12 mouse cellular contexts compared by ENCODE assay signal in genomic region chr19:11536593-11536992, GRCm38 (mm10). TPM values are rescaled to one million over a fixed set of nuclear protein-coding genes. Genes with fewer than 3 reads are reported as not detected.
DNase-seq lines count a peak whose midpoint lies in the region; ATAC-seq and TF ChIP-seq lines count a peak whose summit lies in the region.
"Had no signal": no experiment of that assay in that cellular context is flagged by ENCODE, and none has a peak within 500 bp of the region (broad histone marks: within the 10 kb centered on the region; RNA-seq: fewer than 3 reads in every experiment).

Ms4a4d (plus strand) TSS chr19:11536801.

- H3K4me2 ChIP-seq in midbrain, embryonic 13.5 days (replicated peaks) = no peak within 1 kb of the TSS
- no peak within 1 kb of the TSS for H3K4me2 ChIP-seq in midbrain, postnatal 0 days (ENCODE audit: low read depth, low read length, poor library complexity, severe bottlenecking)

- no peak for ATAC-seq in midbrain, embryonic 13.5 days
- ATAC-seq in midbrain, postnatal 0 days (ENCODE audit: low FRiP score) = no peak
- ATAC-seq: hindbrain, embryonic 16.5 days had no signal

- H3K27ac ChIP-seq in midbrain, embryonic 10.5 days (replicated peaks) = no peak within 1 kb of the TSS; the same call in 1 of the 2 replicates
- H3K27ac ChIP-seq in midbrain, embryonic 13.5 days = no peak within 1 kb of the TSS
- H3K27ac ChIP-seq in midbrain, postnatal 0 days (ENCODE audit: low read depth, low read length) = no peak within 1 kb of the TSS
- H3K27ac ChIP-seq: forebrain, embryonic 10.5 days had no signal

- no peaks in the 10 kb centered on the region for H3K36me3 ChIP-seq in midbrain, embryonic 10.5 days
- H3K36me3 ChIP-seq in midbrain, embryonic 13.5 days = no peaks in the 10 kb centered on the region
- no peaks in the 10 kb centered on the region for H3K36me3 ChIP-seq in midbrain, postnatal 0 days (ENCODE audit: insufficient read depth, low read length)
- H3K36me3 ChIP-seq: forebrain, embryonic 10.5 days had no signal

- WGBS in midbrain, embryonic 10.5 days = 11% methylated on average over 7 of the region's 7 CpGs
- WGBS in midbrain, embryonic 13.5 days = 11% methylated on average over 7 of the region's 7 CpGs
- 14% methylated on average over 7 of the region's 7 CpGs for WGBS in midbrain, postnatal 0 days

- no peaks in the 10 kb centered on the region for H3K9me3 ChIP-seq in midbrain, embryonic 10.5 days (replicated peaks)
- no peaks in the 10 kb centered on the region for H3K9me3 ChIP-seq in midbrain, embryonic 13.5 days
- no peaks in the 10 kb centered on the region for H3K9me3 ChIP-seq in midbrain, postnatal 0 days (ENCODE audit: low read length)
- H3K9me3 ChIP-seq: forebrain, embryonic 10.5 days had no signal

- no peak within 1 kb of the TSS for H3K4me3 ChIP-seq in midbrain, embryonic 10.5 days
- no peak within 1 kb of the TSS for H3K4me3 ChIP-seq in midbrain, embryonic 13.5 days (replicated peaks)
- no peak within 1 kb of the TSS for H3K4me3 ChIP-seq in midbrain, postnatal 0 days (ENCODE audit: low read depth, low read length)
- H3K4me3 ChIP-seq: forebrain, embryonic 10.5 days had no signal

- TF ChIP-seq CTCF in midbrain, postnatal 0 days (IDR thresholded peaks at IDR 0.05) = no peak

- H3K27me3 ChIP-seq in midbrain, embryonic 10.5 days (ENCODE audit: low read depth, poor library complexity, severe bottlenecking) = no peaks in the 10 kb centered on the region
- no peaks in the 10 kb centered on the region for H3K27me3 ChIP-seq in midbrain, embryonic 13.5 days
- no peaks in the 10 kb centered on the region for H3K27me3 ChIP-seq in midbrain, postnatal 0 days (ENCODE audit: insufficient read depth, low read length)

- peaks cover 10% of the 10 kb centered on the region for H3K4me1 ChIP-seq in midbrain, embryonic 10.5 days
- H3K4me1 ChIP-seq in midbrain, embryonic 13.5 days (replicated peaks) = no peaks in the 10 kb centered on the region
- H3K4me1 ChIP-seq in midbrain, postnatal 0 days (ENCODE audit: insufficient read depth, low read length) = no peaks in the 10 kb centered on the region

- H3K9ac ChIP-seq in midbrain, embryonic 13.5 days (replicated peaks) = no peak within 1 kb of the TSS
- H3K9ac ChIP-seq in midbrain, postnatal 0 days (replicated peaks; ENCODE audit: low read length, poor library complexity, severe bottlenecking) = no peak within 1 kb of the TSS

- peak; percentile 12 for DNase-seq in midbrain, embryonic 10.5 days (ENCODE audit: low spot score)
- DNase-seq in gastrocnemius, adult 18-20 months (ENCODE audit: low spot score) = peak; percentile 80
- DNase-seq in lung, adult 18-20 months = peak; percentile 56 to 62
- DNase-seq in testis, postnatal 14 days (ENCODE audit: low spot score) = peak; percentile 37
- DNase-seq in midbrain, postnatal 0 days (ENCODE audit: low spot score) = no peak
- no peak for DNase-seq in spleen, postnatal 10 days (ENCODE audit: low spot score in 2 of 2)
- DNase-seq in kidney, adult 18-20 months = no peak
- DNase-seq: cerebellum, adult 18-20 months had no signal

RNA-seq across cellular contexts. Expression of gene Ms4a4d, which starts in this region (rescaled TPM):
- polyA plus RNA-seq in midbrain, embryonic 10.5 days (2016; fragmentation: Nextera tagmentation; extraction: Ambion mirVana) = 0.31 and 0.99 TPM in 2 replicates
- not detected in 2 replicates for polyA plus RNA-seq in midbrain, embryonic 13.5 days (2015; fragmentation: Nextera tagmentation; extraction: Ambion mirVana)
- total RNA-seq in gastrocnemius, adult 18-20 months (2021) = 1 to 10 TPM; 2.5 to 3.6 TPM
- total RNA-seq in midbrain, postnatal 0 days (2014; rRNA removed) = not detected in 2 replicates
- not detected in 2 replicates for polyA plus RNA-seq in midbrain, postnatal 0 days (2015; fragmentation: Nextera tagmentation; extraction: Ambion mirVana)
- total RNA-seq: left cerebral cortex, postnatal 4 days had no signal
- polyA plus RNA-seq: hindbrain, embryonic 16.5 days had no signal

Comparison
In these comparisons a context has a peak if more than half of its experiments do, and no peak if none do; other contexts are left out.
1. Peak in DNase-seq in midbrain, embryonic 10.5 days; RNA of the gene not detected or under 1 TPM.
2. DNase-seq: peak in gastrocnemius, adult 18-20 months (single experiment), lung, adult 18-20 months (2 of 2) and testis, postnatal 14 days (single experiment); none in midbrain, postnatal 0 days (single experiment), spleen, postnatal 10 days (0 of 2) and kidney, adult 18-20 months (single experiment).